Mouse (Mus musculus): ENCODE measurements around the gene Ephb6. TPM values are rescaled to one million over a fixed set of nuclear protein-coding genes. Genes with fewer than 3 reads are reported as not detected.

The Ephb6 gene
- polyA plus RNA-seq, 1 experiment from 2014 or later = 13.8 TPM

DNA sequence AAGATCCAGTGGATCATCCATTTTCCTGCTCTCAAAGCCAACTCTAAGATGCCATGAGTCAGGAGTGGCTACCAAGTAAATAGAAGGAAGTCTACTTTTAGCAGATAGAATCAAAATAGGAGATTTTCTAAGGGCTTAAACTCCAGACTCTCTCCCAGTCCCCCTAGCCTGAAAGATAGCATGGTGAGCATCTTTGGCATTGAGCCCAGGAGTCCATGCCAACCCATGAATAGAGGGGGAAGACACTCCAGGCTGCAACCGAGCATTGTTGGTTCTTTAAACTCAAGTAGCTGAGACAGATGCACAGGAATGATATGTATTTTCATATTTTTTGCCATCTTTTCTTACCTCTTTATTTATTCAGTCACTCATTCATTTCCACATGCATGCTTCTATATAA lies 29.9 kb downstream of the Ephb6 start:
- DNase-seq (ENCODE audit: low spot score) (no peak), ATAC-seq (ENCODE audit: low read depth) (no peak)
- Histone ChIP-seq H3K27ac (replicated peaks; ENCODE audit: low read depth, low read length) (no peak overlapping the region), H3K4me2 (ENCODE audit: low read depth, low read length) (no peak overlapping the region), H3K4me3 (ENCODE audit: low read depth, low read length) (no peak overlapping the region), H3K9me3 (ENCODE audit: control insufficient read depth, low read length) (no peaks in the 10 kb centered on the region), H3K36me3 (ENCODE audit: control insufficient read depth, insufficient read depth, low read length) (no peaks in the 10 kb centered on the region), H3K9ac (ENCODE audit: low read depth, low read length) (no peak overlapping the region), H3K27me3 (replicated peaks; ENCODE audit: control insufficient read depth, insufficient read depth, low read length) (no peaks in the 10 kb centered on the region), H3K4me1 (ENCODE audit: control insufficient read depth, insufficient read depth, low read length) (no peaks in the 10 kb centered on the region)
- 35% methylated on average over 1 of the region's 1 CpGs for WGBS

- WGBS = 28% methylated on average over 5 of the region's 5 CpGs
- DNase-seq (ENCODE audit: low spot score) (no peak), ATAC-seq (ENCODE audit: low read depth) (no peak)
- no peaks in the 10 kb centered on the region for H3K27me3 ChIP-seq (replicated peaks; ENCODE audit: control insufficient read depth, insufficient read depth, low read length)
- H3K9me3 ChIP-seq (ENCODE audit: control insufficient read depth, low read length) = no peaks in the 10 kb centered on the region
- no peak within 1 kb of the TSS for H3K9ac ChIP-seq (ENCODE audit: low read depth, low read length)
- no peak within 1 kb of the TSS for H3K4me3 ChIP-seq (ENCODE audit: low read depth, low read length)
- H3K4me2 ChIP-seq (ENCODE audit: low read depth, low read length) = no peak within 1 kb of the TSS
- no peaks in the 10 kb centered on the region for H3K36me3 ChIP-seq (ENCODE audit: control insufficient read depth, insufficient read depth, low read length)
- H3K27ac ChIP-seq (replicated peaks; ENCODE audit: low read depth, low read length) = no peak within 1 kb of the TSS
- no peaks in the 10 kb centered on the region for H3K4me1 ChIP-seq (ENCODE audit: control insufficient read depth, insufficient read depth, low read length)
Measured at GRCm38 (mm10) chr6:41636178-41636577, 30.9 kb downstream of the Ephb6 start, which contains the start of gene Trpv6. Gene Trpv6, minus strand, starts transcription at chr6:41636405.

DNA sequence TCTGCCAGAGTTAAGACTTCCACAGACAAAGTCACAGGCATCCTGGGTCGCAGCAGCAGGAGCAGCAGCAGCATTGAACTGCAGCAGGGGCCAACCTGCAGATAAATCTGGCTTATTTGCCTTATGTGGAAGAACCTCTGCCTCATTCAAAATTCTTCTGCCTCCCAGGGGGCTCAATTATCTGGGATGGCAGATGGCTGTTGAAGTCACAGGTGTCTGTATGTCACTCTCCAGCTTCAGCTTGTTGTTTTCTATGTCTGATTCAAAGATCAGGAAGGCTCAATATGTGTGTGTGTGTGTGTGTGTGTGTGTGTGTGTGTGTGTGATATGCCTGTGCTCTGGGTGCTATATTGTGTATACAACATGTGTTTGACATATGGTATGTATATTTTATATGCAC lies 32.1 kb downstream of the Ephb6 start:
- no peaks in the 10 kb centered on the region for H3K36me3 ChIP-seq (ENCODE audit: control insufficient read depth, insufficient read depth, low read length)
- 6% methylated on average over 1 of the region's 1 CpGs for WGBS
- H3K9me3 ChIP-seq (ENCODE audit: control insufficient read depth, low read length) = no peaks in the 10 kb centered on the region
- ATAC-seq (ENCODE audit: low read depth) (0 out of 2 replicates have a peak, but pooled peaks have one; percentile 30), DNase-seq (ENCODE audit: low spot score) (peak; percentile 10)
- H3K27ac ChIP-seq (replicated peaks; ENCODE audit: low read depth, low read length) = no peak overlapping the region
- H3K9ac ChIP-seq (ENCODE audit: low read depth, low read length) = no peak overlapping the region
- no peaks in the 10 kb centered on the region for H3K4me1 ChIP-seq (ENCODE audit: control insufficient read depth, insufficient read depth, low read length)
- no peaks in the 10 kb centered on the region for H3K27me3 ChIP-seq (replicated peaks; ENCODE audit: control insufficient read depth, insufficient read depth, low read length)
- no peak overlapping the region for H3K4me3 ChIP-seq (ENCODE audit: low read depth, low read length)
- H3K4me2 ChIP-seq (ENCODE audit: low read depth, low read length) = no peak overlapping the region

DNA sequence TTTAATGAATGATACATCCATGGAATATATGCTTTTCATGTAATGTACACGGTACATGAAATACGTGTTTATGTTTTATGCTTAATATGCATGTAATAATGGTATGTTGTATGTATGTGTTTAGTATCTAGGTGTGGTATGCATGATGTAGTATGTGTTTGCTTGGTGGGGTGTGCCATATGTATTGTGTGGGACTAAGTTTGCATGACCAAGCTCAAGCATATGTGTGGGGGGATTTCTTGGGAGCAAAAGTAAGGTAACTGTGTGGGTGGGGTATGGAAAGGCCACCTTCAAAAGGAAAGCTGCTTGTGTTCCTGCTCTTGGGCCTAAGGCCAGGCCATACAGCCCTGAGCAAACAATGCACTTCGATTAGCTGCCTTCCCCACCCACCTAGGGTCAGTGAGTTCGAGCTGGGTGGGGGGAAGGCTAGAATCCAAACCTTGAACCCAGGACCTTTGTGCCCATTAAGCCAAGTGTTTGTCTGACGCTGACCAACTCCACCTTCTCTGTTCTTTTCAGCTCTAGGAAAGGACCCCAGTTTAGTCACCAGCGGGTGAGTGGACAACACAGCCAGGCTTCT lies 32.7 kb downstream of the Ephb6 start:
- DNase-seq (ENCODE audit: low spot score) (no peak), ATAC-seq (ENCODE audit: low read depth) (no peak)
- H3K9ac ChIP-seq (ENCODE audit: low read depth, low read length) = no peak overlapping the region
- 75% methylated on average over 6 of the region's 6 CpGs for WGBS
- no peaks in the 10 kb centered on the region for H3K27me3 ChIP-seq (replicated peaks; ENCODE audit: control insufficient read depth, insufficient read depth, low read length)
- H3K4me3 ChIP-seq (ENCODE audit: low read depth, low read length) = no peak overlapping the region
- no peak overlapping the region for H3K4me2 ChIP-seq (ENCODE audit: low read depth, low read length)
- H3K9me3 ChIP-seq (ENCODE audit: control insufficient read depth, low read length) = no peaks in the 10 kb centered on the region
- no peaks in the 10 kb centered on the region for H3K36me3 ChIP-seq (ENCODE audit: control insufficient read depth, insufficient read depth, low read length)
- no peaks in the 10 kb centered on the region for H3K4me1 ChIP-seq (ENCODE audit: control insufficient read depth, insufficient read depth, low read length)
- no peak overlapping the region for H3K27ac ChIP-seq (replicated peaks; ENCODE audit: low read depth, low read length)

GRCm38 (mm10) chr6:41640449-41640848 lies 35.2 kb downstream of the Ephb6 start:
- WGBS = 42% methylated on average over 3 of the region's 3 CpGs
- Histone ChIP-seq H3K4me2 (ENCODE audit: low read depth, low read length) (no peak overlapping the region), H3K36me3 (ENCODE audit: control insufficient read depth, insufficient read depth, low read length) (no peaks in the 10 kb centered on the region), H3K9ac (ENCODE audit: low read depth, low read length) (no peak overlapping the region), H3K27me3 (replicated peaks; ENCODE audit: control insufficient read depth, insufficient read depth, low read length) (no peaks in the 10 kb centered on the region), H3K4me1 (ENCODE audit: control insufficient read depth, insufficient read depth, low read length) (no peaks in the 10 kb centered on the region), H3K4me3 (ENCODE audit: low read depth, low read length) (no peak overlapping the region), H3K27ac (replicated peaks; ENCODE audit: low read depth, low read length) (no peak overlapping the region), H3K9me3 (ENCODE audit: control insufficient read depth, low read length) (no peaks in the 10 kb centered on the region)
- DNase-seq (ENCODE audit: low spot score) (no peak), ATAC-seq (ENCODE audit: low read depth) (no peak)

DNA sequence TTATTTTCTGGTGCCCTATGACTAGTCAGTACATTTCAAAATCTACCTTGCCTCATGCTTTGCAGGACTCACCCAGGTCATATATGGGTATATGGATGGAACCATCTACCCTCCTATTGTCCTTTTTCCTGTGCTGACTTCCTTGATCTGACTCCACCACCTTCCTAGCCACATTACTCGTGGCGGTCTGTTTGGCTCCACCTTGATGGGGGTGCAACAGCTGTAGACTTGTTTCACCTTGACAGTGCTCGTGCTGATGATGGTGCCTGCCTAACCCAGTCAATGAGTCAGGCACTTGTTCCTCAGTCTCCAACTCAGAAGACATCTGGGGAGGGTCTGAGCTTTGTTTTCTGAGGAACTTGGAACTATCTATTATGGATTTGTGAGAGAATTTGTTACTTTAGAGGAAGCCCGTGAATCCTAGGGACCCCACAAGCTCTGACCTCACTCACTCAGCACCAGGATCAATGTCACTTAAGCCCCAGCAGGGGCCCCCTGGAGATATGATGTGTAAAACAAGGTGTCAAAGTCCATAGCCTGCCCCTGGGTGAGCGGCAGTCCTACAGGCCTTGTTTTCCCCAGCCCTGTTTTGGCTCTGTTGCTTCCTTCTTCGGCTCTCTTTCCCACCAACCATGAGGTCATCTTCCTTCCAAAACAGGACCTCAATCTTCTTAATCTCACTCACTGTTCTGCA lies 36.0 kb downstream of the Ephb6 start:
- no peak overlapping the region for H3K27ac ChIP-seq (replicated peaks; ENCODE audit: low read depth, low read length)
- no peak overlapping the region for H3K9ac ChIP-seq (ENCODE audit: low read depth, low read length)
- DNase-seq (ENCODE audit: low spot score) (no peak), ATAC-seq (ENCODE audit: low read depth) (no peak)
- whole genome bisulfite sequencing = 80% methylated on average over 6 of the region's 6 CpGs
- no peak overlapping the region for H3K4me2 ChIP-seq (ENCODE audit: low read depth, low read length)
- H3K4me3 ChIP-seq (ENCODE audit: low read depth, low read length) = no peak overlapping the region
- H3K4me1 ChIP-seq (ENCODE audit: control insufficient read depth, insufficient read depth, low read length) = no peaks in the 10 kb centered on the region
- no peaks in the 10 kb centered on the region for H3K27me3 ChIP-seq (replicated peaks; ENCODE audit: control insufficient read depth, insufficient read depth, low read length)
- no peaks in the 10 kb centered on the region for H3K9me3 ChIP-seq (ENCODE audit: control insufficient read depth, low read length)
- H3K36me3 ChIP-seq (ENCODE audit: control insufficient read depth, insufficient read depth, low read length) = no peaks in the 10 kb centered on the region

GRCm38 (mm10) chr6:41642765-41643164 lies 37.5 kb downstream of the Ephb6 start:
- ATAC-seq (ENCODE audit: low read depth) (no peak), DNase-seq (ENCODE audit: low spot score) (no peak)
- no peaks in the 10 kb centered on the region for H3K9me3 ChIP-seq (ENCODE audit: control insufficient read depth, low read length)
- H3K27me3 ChIP-seq (replicated peaks; ENCODE audit: control insufficient read depth, insufficient read depth, low read length) = no peaks in the 10 kb centered on the region
- no peaks in the 10 kb centered on the region for H3K36me3 ChIP-seq (ENCODE audit: control insufficient read depth, insufficient read depth, low read length)
- H3K9ac ChIP-seq (ENCODE audit: low read depth, low read length) = no peak overlapping the region
- H3K4me1 ChIP-seq (ENCODE audit: control insufficient read depth, insufficient read depth, low read length) = no peaks in the 10 kb centered on the region
- H3K4me2 ChIP-seq (ENCODE audit: low read depth, low read length) = no peak overlapping the region
- no peak overlapping the region for H3K27ac ChIP-seq (replicated peaks; ENCODE audit: low read depth, low read length)
- WGBS = 87% methylated on average over 4 of the region's 4 CpGs
- no peak overlapping the region for H3K4me3 ChIP-seq (ENCODE audit: low read depth, low read length)

- WGBS = 86% methylated on average over 3 of the region's 3 CpGs
- H3K27ac ChIP-seq (replicated peaks; ENCODE audit: low read depth, low read length) = no peak overlapping the region
- no peak overlapping the region for H3K9ac ChIP-seq (ENCODE audit: low read depth, low read length)
Measured at GRCm38 (mm10) chr6:41643227-41643626, 37.9 kb downstream of the Ephb6 start.

GRCm38 (mm10) chr6:41646220-41646619 lies 40.9 kb downstream of the Ephb6 start:
- Histone ChIP-seq H3K27me3 (replicated peaks; ENCODE audit: control insufficient read depth, insufficient read depth, low read length) (no peaks in the 10 kb centered on the region), H3K27ac (replicated peaks; ENCODE audit: low read depth, low read length) (no peak overlapping the region), H3K4me3 (ENCODE audit: low read depth, low read length) (no peak overlapping the region), H3K4me1 (ENCODE audit: control insufficient read depth, insufficient read depth, low read length) (no peaks in the 10 kb centered on the region), H3K4me2 (ENCODE audit: low read depth, low read length) (no peak overlapping the region), H3K36me3 (ENCODE audit: control insufficient read depth, insufficient read depth, low read length) (no peaks in the 10 kb centered on the region), H3K9ac (ENCODE audit: low read depth, low read length) (no peak overlapping the region), H3K9me3 (ENCODE audit: control insufficient read depth, low read length) (no peaks in the 10 kb centered on the region)
- WGBS = 84% methylated on average over 3 of the region's 3 CpGs
- no peak for ATAC-seq (ENCODE audit: low read depth)
- DNase-seq (ENCODE audit: low spot score) = no peak

More at GRCm38 (mm10) chr6:41643227-41643626, 37.9 kb downstream of the Ephb6 start:
- no peak overlapping the region for H3K4me2 ChIP-seq (ENCODE audit: low read depth, low read length)
- H3K9me3 ChIP-seq (ENCODE audit: control insufficient read depth, low read length) = no peaks in the 10 kb centered on the region
- DNase-seq (ENCODE audit: low spot score) = no peak
- H3K4me1 ChIP-seq (ENCODE audit: control insufficient read depth, insufficient read depth, low read length) = no peaks in the 10 kb centered on the region
- H3K4me3 ChIP-seq (ENCODE audit: low read depth, low read length) = no peak overlapping the region
- no peak for ATAC-seq (ENCODE audit: low read depth)
- no peaks in the 10 kb centered on the region for H3K27me3 ChIP-seq (replicated peaks; ENCODE audit: control insufficient read depth, insufficient read depth, low read length)
- H3K36me3 ChIP-seq (ENCODE audit: control insufficient read depth, insufficient read depth, low read length) = no peaks in the 10 kb centered on the region
